Mouse (Mus musculus): ENCODE data around the gene 1500011B03Rik.

1500011B03Rik gene

DNA sequence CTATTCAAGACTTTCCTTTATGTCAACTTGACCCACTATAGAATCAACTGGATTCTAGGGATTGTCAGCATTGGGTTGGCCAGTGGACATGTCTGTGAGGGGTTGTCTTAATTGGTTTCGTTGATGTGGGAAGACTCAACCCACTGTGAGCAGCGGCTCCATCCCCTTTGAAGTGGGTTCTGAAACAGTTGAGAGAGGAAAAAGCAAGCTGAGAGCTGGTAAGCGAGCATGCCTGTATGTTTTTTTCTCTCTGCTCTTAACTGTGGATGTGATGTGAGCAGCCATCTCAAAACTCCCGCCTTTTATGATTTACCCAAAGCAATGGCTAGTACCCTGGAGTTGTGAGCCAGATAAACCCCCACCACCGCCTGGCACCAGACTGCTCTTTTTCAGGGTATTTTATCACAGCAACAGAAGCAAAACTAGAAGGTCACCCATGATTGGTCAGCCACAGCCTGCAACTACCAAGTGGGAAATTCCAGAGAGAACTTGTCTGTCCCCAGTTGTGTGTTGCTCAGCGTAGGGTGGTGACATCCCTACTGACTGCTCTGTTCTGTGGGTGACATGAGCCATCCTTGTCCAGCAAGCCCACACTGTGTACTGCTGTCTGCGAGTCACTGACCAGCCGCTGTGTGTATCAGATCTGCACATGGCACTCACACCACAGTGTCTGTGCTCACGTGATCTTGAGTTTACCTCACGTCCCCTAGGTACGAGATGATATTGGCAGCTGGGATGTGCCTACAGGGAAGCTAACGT lies 39.7 kb downstream of the 1500011B03Rik start:
- DNase-seq (ENCODE audit: low read depth, low spot score): no peak

DNA sequence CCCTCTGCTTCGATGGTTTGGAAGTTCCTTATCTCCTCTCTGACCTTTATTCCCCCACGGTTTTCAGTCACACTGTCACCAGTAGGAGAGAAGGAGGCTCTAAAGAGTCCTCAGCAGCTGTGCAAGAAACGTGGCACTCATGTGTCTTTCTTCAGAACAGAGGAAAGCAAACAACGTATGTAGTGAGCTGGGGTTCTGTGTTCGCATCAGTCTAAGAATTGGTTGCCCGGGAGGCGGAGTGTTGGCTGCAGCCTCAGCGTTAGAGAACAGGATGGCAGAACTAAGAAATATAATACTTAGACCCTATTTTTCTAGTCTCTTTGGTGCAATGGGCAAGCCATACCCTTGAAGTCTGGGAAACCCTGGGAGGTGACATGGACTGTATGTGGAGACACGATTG lies 40.3 kb downstream of the 1500011B03Rik start:
- DNase-seq (ENCODE audit: low read depth, low spot score): no peak

DNA sequence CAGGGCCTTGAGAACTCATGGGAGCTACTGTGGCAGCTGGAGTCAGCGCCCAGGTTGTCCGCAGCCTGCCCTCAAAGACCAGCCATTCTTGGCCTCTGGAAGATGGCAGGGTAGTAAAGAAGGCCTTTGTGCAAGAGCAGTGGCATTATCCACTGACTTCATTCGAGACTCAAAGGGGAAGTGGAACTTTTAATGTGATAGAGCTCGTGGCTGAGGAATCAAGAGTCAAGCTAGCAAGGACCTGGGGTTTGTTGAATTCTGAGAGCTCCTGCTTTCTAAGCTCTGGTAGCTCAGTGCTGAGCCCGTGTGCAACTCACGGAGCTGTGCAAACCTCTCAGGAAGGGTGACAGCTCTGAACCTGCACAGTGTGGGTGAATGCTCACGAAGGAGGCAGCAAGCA lies 42.4 kb downstream of the 1500011B03Rik start:
- no peak for DNase-seq (ENCODE audit: low read depth, low spot score)

DNA sequence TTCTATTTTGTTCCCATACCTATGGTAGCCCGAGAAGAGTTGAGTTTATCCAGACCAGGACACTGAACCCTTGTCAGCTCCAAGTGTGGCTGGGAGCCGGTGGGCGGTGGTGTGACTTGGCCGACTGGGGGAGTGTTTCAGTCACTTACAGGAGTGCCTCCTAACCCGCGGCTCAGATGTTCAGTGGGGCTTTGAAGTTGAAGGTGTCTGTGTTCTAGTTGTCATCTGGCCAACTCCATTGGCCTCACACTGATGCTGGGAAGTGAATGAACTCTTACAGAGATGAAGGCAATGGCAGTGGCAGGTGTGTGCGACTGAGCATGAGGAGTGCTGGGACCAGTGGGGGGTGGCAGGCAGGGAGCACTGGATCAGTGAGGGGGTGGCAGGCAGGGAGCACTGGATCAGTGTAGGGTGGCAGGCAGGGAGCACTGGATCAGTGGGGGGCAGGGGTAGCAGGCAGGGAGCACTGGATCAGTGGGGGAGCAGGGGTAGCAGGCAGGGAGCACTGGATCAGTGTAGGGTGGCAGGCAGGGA lies 43.2 kb downstream of the 1500011B03Rik start:
- no peak for DNase-seq (ENCODE audit: low read depth, low spot score)

DNA sequence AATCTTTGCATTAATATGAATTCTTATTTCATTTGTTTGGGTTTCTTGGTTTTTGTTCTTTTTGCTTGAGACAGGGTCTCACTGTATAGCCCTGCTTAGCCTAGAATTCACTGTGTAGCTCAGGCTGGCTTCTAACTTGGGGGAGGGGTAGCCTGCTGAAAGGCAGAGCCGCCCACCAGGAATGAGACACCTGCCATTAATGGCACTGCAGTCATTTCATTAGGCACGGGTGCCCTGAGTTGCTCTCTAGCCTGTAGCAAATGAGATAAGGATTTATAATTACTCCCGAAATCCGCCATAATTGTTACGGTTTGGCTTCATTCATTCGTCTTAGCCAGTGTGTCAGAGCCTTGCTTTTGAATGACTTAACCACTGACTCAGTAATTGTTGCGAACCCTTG lies 47.1 kb downstream of the 1500011B03Rik start:
- DNase-seq (ENCODE audit: low read depth, low spot score): no peak

DNA sequence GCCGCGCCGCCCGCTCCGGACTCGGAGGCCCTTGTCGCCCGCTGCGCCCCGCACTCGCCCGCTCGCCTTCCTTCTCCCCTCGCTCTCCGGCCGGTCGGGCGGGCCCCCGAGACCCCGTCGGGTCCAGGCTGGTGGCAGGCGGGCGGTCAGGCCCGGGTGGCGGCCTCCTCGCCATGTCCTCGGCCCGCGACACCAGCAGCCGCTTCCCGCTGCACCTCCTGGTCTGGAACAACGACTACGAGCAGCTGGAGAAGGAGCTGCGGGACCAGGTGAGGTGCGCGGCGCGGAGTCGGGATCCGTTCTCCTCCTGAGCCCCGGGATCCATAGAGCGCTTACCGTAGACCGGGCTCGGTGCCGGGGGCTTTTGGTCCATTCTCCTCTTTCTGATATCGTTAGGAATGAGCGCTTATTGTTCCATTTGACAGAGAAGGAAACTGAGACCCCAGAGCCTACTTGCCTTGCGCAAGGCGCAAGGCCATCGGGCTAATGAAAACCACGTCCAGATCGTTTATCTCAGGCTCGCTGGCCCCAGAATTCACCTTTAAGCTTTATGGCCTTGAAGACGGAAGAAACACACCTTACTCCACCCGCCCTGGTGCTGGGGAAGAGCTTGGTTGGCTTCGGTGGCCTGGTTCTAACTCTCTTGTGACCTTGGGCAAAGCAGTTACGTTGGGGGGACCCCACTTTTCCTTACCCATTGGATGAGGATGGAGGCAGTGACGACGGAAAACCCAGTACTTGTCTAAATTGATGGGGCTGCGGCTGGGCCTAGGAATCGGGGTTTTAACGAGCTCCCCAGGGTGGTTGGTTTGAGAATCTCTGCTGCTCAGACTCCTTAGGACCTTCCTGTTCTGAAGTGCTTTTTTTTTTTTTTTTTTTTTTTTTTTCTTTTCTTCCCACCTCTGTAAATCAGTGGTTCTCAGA lies 48.0 kb downstream of the 1500011B03Rik start, which contains the start of gene Git2:
Gene Git2, minus strand, starts transcription at position 462 of the 924 bp plus-strand sequence.
- peak; percentile 16 for DNase-seq (ENCODE audit: low read depth, low spot score)

DNA sequence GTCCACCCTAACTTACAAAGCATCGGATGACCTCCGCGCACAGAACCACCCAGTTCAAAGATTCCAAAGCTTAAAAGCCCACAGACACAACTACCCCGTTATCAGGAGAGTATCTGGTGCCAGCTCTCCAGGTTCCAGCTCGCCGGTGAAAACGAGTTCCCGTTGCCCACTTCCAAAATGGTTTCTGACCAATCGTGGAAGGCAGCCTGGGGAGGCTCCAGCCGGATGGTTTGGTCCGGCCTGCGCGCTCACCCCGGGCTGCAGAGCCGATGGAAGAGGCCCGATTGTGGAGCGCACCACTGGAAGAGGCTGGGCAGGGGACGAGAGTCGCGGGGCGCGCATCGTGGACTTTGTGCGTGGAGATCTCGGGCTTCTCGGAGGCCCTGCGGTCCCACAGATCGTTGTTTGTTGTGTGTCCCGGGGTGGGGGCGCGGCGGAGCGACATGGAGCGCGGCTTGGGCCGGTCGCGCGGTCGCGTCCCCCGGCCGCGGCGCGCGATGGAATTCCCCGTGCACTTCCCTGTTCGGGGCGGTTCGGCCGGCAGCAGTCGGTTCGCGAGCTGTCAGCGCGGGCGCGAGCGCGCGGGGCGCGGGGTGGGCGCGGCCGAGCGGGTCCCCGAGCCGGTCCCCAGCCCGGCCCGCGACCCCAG lies 48.7 kb downstream of the 1500011B03Rik start, which contains the start of gene Ankrd13a:
Gene Ankrd13a, plus strand, starts transcription at position 275 of the 649 bp plus-strand sequence.
- peak; percentile 90 for DNase-seq (ENCODE audit: low read depth, low spot score)

DNA sequence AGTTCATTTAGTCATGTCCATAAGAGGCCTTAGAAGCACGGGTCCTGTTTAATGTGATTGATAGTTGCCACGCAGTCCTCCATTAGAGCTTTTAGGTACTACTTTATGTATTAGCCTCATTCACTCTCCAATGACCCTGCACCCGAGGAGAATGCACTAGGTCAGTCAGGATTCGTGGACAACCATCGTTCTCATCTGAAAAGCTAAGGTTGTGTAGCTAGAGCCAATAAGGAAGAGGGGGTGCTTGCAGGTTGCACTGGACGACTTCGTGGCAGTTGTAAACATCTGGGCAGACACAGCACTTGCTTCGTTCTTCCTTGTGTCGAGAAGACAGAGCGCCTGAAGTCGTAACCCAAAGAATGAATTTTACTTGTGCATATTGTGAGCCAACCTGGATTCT lies 49.5 kb downstream of the 1500011B03Rik start:
- DNase-seq (ENCODE audit: low read depth, low spot score): no peak

DNA sequence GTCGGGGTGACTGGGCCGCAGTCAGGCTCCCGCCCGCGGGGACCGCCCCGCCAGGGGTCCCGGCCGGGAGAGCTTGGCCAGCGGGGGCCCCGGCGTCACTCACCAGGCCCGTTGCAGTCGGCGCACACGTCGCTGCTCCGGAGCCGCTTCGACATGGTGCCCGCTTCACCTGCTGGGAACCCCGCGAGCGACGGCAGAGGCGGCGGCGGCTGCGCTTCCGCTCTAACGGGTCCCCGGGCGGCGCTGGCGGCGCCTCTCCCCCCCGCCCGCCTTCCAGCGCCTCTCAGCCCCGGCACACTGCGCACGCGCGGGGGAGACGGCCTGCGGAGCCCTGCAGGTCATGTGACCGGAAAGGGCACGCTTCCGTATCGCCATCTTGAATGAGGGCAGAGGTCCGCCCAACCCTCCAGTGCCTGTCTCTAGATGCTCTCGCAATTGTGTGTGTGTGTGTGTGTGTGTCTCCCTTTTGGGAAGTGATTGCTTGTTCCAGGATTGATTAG lies 50.0 kb downstream of the 1500011B03Rik start:
- DNase-seq (ENCODE audit: low read depth, low spot score): peak; percentile 94

DNA sequence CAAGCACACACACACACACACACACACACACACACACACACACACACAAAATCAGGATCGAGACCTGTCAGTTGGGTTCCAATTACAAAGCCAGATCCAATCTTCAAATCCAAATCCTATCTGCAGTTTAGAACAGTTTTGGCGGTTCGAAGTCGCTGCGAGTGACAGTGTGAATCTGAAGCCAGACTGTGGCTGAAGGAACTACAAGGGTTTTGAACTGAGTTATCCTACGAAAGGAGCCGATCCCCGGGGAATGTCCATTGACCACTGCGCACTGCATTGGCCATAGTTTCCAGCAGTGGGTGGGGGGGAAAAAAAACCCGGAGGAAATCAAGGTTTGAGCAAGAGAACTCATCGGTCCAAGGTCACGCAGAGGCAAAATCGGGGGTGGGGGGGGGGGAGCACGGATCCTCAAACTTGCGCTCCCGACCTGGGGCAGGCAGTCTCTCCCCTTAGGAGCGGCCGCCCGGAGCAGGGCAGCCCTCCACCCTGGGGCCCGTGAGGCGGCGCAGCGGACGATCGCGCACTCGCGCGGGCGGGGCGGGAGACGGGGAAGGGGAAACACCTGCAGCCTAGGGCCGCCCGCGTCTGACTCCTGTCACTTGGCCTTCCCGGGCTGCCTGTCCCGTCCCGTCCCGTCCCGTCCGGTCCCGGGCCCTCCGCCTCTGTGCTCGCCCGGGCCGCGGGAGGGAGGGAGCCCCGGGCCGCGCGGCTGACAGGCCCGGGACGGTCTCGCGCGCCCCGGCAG lies 50.6 kb downstream of the 1500011B03Rik start:
- DNase-seq (ENCODE audit: low read depth, low spot score): peak; percentile 7

DNA sequence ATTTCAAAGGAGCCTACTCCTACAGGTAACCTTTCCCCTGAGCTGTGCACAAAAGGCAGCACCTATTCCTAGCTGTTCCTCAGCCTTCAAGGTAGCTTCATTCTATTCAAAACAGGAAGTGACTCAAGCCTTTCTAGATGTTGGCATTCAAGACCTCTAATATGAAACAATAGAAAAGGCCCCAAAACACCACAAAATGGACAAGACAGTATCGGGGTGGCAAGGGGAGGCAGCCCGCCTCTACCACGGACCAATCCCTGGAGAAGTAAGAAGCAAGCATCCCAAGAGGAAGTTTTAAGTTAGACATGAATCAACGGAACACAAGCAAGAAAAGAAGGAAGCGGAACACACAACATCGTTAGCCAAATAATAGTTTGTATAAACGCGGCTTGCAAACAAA lies 51.5 kb downstream of the 1500011B03Rik start:
- DNase-seq (ENCODE audit: low read depth, low spot score): no peak

DNA sequence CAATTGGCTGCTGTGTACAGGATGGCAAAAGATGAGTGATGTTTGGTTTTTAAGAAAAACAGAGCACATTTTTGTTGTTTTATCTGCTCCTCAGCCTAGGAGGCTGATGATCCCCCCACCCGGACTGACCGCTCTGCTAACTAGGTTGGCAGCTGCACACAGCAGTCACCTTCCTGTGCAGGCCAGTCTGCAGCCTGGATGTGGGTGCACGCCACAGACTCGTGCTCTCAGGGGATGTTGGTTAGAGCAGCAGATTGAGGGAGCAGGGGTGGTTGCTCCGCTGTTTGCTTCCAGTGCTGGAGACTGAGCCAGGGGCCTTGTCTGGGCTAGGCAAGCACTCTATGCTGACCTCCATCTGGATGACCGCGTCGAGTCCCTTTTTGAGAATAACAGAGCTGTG lies 53.5 kb downstream of the 1500011B03Rik start:
- DNase-seq (ENCODE audit: low read depth, low spot score): no peak

DNA sequence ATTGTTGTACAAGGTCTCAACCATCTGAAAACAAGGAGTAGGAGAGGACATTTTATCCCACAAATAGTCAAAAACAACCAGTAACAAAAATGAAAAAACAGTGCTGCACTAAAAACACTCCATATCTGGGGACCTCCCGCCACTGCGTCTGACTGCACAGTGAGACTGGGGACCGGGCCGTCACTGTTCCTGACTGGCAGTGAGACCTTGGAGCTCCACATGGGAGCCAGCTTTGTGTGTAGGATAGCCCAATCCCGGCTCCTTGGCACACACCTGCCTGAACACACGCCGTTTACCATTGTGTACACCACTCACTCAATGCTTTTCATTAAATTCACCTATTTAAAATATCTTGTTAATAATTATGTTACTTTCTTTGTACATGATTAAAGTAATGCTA lies 56.1 kb downstream of the 1500011B03Rik start:
- no peak for DNase-seq (ENCODE audit: low read depth, low spot score)

DNA sequence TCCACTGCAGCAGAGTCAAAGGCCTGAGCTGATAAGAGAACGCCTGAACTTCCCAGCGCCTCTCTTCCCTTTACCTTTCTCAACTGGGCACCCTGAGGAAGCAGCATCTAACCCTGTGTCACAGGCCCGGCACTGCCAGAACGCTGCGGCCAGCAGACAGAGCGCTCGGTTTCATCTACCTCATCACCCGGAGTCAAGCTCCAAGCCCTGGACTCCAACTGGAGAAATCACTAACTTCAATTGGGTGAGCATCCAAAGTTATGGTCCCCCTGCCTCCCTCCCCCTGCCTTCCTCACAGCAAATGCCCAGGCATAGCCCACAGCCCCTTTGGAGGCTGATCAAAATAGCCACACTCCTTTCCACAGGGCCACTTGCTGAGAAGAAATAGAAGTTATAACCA lies 56.6 kb downstream of the 1500011B03Rik start:
- no peak for DNase-seq (ENCODE audit: low read depth, low spot score)

DNA sequence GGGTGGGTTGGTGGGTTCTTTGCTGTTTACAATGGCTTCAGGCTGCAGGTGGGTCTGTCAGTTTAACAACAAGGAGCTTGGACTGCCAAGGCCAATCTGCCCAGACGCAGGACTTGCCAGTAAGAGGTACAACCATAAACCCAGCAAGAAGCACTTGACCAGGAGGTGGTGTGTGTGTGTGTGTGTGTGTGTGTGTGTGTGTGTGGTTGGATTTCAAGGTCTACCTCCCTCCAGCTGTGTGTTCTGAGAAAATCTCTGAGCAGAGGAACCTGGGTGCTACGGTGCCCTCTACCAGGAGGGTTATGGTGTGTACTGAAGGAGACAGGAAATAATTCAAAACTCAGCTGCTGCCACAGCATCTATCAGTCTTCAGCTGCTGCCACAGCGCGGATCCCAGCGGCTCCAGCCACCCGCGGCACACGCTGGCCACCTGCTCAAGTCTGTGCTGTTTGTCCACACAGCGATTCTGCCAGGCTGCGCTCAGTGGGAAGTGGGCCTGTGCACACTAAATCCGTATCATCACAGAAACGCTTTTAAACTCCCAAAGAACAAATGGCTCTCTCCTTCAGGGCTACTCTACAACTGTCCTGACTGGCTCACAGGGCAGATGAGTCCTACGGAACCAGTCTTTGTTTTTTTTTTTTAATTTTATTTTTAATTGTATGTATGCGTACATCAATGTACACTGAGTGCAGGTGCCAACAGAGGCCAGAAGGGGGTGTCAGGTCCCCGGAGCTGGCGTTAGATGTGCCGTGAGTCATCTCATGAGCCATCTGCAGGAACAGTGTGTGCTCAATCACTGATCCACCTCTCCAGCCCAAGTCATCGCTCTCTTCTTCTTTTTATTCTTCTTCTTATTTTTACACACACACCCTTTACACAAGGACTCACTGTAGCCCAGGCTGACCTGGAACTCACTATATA lies 58.2 kb downstream of the 1500011B03Rik start:
- no peak for DNase-seq (ENCODE audit: low read depth, low spot score)

DNA sequence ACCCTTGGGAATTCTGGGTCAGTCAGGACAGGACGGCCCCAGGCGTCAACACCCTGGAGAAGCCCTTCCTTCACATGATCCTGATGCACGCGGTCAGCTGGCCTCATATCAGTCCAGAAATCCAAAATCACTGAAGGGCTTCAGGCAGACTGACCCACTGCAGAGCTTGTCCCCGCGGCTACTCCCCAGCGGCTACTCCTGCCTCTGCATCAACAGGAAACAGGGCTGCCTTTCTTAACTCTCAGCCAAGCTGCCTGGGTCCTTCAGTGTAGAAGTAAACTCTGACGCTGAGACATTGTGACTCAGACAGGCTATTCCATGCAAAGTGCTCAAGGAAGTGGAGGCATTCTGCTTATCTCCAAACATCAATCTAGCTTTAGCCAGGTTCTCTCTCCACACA lies 61.3 kb downstream of the 1500011B03Rik start:
- no peak for DNase-seq (ENCODE audit: low read depth, low spot score)

DNA sequence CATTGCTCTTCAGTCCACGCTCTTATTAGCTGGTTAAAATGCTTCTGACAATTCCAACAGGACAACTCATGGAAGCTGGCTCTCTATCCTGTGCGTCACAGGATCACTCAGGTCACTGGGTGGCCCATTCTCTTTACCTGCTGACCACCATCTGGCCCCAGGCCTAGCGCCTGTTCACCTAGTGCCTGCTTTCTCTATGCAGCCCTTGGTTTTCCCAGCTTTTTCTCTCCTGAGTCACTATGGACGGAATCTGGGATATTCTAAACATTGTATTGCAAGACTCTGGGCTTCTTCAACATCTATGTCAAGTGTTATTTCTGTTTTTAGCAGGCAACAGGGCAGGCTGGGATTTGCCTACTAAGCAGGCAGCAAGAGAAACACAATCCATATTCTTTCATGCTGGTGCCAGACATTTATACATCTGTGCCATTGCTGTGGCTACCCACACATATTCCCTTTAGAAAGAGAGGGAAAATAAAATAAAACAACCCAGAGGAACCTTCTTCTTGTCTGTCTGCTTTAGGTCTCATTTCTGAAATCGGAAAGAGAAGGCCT lies 63.7 kb downstream of the 1500011B03Rik start:
- no peak for DNase-seq (ENCODE audit: low read depth, low spot score)

All from forelimb bud, embryonic 11.5 days (tissue).